Mouse (Mus musculus) MN1 (cell line): Measurements from ENCODE around the gene Cpsf3.

Source experiments
- DNase-seq: peaks from one replicate; pipeline ENCODE4 v3.0.0-alpha.2; 2016; ENCODE audit warnings: low spot score

Gene Cpsf3

GRCm38 (mm10) chr12:21284761-21285441 lies at the start of gene Cpsf3:
Gene Cpsf3 (plus strand): TSS chr12:21285391.
- no peak for DNase-seq

- no peak for DNase-seq
These were observed 43.2 kb upstream of the Cpsf3 start for GRCm38 (mm10) chr12:21241965-21242364.

GRCm38 (mm10) chr12:21244375-21244960 lies 40.7 kb upstream of the Cpsf3 start:
- DNase-seq = no peak

- DNase-seq = no peak
These were observed 37.3 kb upstream of the Cpsf3 start for GRCm38 (mm10) chr12:21247711-21248392.

- DNase-seq = no peak
These were observed 24.5 kb upstream of the Cpsf3 start for GRCm38 (mm10) chr12:21260494-21261256.

GRCm38 (mm10) chr12:21261521-21261920 lies 23.7 kb upstream of the Cpsf3 start:
- no peak for DNase-seq

GRCm38 (mm10) chr12:21263256-21263655 lies 21.9 kb upstream of the Cpsf3 start:
- no peak for DNase-seq

- no peak for DNase-seq
These were observed 20.9 kb upstream of the Cpsf3 start for GRCm38 (mm10) chr12:21264241-21264640.

GRCm38 (mm10) chr12:21264970-21265369 lies 20.2 kb upstream of the Cpsf3 start:
- no peak for DNase-seq

GRCm38 (mm10) chr12:21265501-21265900 lies 19.7 kb upstream of the Cpsf3 start:
- no peak for DNase-seq

- peak; percentile 77 for DNase-seq
These were observed 19.0 kb upstream of the Cpsf3 start for GRCm38 (mm10) chr12:21265946-21266783.

GRCm38 (mm10) chr12:21266784-21267098 lies 18.4 kb upstream of the Cpsf3 start:
- no peak for DNase-seq

GRCm38 (mm10) chr12:21268083-21268616 lies 17.0 kb upstream of the Cpsf3 start:
- no peak for DNase-seq

GRCm38 (mm10) chr12:21274446-21274845 lies 10.7 kb upstream of the Cpsf3 start:
- no peak for DNase-seq

- DNase-seq = no peak
These were observed 7.8 kb upstream of the Cpsf3 start for GRCm38 (mm10) chr12:21277352-21277864.

- DNase-seq = peak; percentile 82
These were observed 484 bp downstream of the Cpsf3 start for GRCm38 (mm10) chr12:21285508-21286242.

- peak; percentile 98 for DNase-seq
These were observed 1.0 kb downstream of the Cpsf3 start, which contains the start of gene Itgb1bp1 for GRCm38 (mm10) chr12:21286243-21286622. Gene Itgb1bp1 (minus strand): TSS chr12:21286284.

- DNase-seq = peak; percentile 40
These were observed 1.8 kb downstream of the Cpsf3 start for GRCm38 (mm10) chr12:21286712-21287650.

GRCm38 (mm10) chr12:21288716-21289395 lies 3.7 kb downstream of the Cpsf3 start:
- DNase-seq = no peak
